Mouse (Mus musculus): ENCODE data around the gene Usp20. TPM values are rescaled to one million over a fixed set of nuclear protein-coding genes. Genes with fewer than 3 reads are reported as not detected.
"Not testable (repeated sequence)": the region's sequence is repeated elsewhere in the genome, so short reads cannot be mapped to it uniquely, and the experiment has no call there.

Gene Usp20
- polyA plus RNA-seq (2016; fragmentation: Nextera tagmentation; extraction: Ambion mirVana) = 42.3 and 43.0 TPM in 2 replicates

DNA sequence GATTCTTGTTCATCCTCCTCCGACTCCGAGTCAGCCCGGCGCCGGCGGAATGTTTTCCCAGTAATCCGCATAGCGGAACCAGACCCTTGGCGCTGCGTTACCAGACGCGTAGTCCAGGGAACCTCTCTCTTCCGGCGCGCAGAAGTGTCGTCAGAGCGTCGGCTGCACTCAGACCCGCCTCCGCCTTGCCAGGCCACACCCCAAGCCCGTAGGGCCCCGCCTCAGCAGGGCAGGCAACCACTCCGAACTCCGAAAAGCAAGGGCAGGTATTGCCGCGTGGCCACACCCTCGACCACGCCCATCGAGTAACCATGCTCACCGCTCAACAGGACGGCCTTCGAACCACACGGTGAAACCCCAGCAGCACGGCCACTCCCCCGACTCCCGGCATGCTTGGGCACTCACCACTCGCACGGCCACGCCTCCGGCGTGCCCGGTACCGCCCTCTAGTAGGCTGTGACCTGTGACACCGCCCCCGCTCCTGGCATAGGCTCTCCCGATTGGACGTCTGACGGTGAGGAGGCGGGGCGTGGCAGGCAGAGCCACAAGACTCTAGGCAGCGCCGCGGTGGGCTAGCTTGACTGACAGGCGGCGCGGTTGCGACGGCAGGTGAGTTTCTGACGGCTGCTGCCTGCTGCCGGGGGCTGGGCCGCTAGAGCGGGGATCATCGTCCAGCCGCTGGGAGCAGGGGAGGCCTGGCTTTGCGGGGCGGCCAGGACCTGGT lies at the start of gene Usp20, which contains the start of gene BC005624:
Usp20 (plus strand) TSS at position 490 of the 724 bp plus-strand sequence.
BC005624 (minus strand) TSS at position 412 of the 724 bp plus-strand sequence.
- Histone ChIP-seq H3K4me2 (replicated peaks) (peak within 1 kb of the TSS; percentile 82), H3K4me1 (peaks cover 18% of the 10 kb centered on the region), H3K27ac (no peak within 1 kb of the TSS), H3K9me3 (no peaks in the 10 kb centered on the region), H3K9ac (peak within 1 kb of the TSS; percentile 70), H3K27me3 (replicated peaks) (no peaks in the 10 kb centered on the region), H3K4me3 (peak within 1 kb of the TSS; percentile 71), H3K36me3 (peaks cover 31% of the 10 kb centered on the region)
- WGBS = under 1% methylated on average over 66 of the region's 66 CpGs
- peak; percentile 99 for ATAC-seq (ENCODE audit: low FRiP score, low read depth)

DNA sequence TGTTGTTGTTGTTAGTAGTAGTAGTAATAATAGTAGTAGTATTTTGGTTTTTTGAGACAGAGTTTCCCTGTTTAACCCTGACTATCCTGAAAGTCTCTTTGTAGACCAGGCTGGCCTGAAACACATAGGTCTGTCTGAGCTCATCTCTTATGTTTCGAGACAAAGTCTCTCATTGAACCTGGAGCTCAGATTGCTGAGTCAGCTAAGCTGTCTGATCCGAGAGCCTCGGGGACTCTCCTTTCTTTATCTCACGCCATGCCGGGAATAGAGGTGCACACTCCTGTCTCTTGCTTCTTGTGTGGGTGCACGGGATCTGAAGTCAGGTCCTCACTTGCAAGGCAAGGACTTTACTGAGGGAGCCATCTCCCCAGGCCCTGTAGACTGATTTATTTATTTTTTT lies 49.0 kb upstream of the Usp20 start:
- no peak overlapping the region for H3K9ac ChIP-seq
- H3K27me3 ChIP-seq (replicated peaks) = no peaks in the 10 kb centered on the region
- no peak overlapping the region for H3K4me2 ChIP-seq (replicated peaks)
- no peaks in the 10 kb centered on the region for H3K9me3 ChIP-seq
- WGBS = 75% methylated on average over 6 of the region's 6 CpGs
- no peaks in the 10 kb centered on the region for H3K36me3 ChIP-seq
- H3K27ac ChIP-seq = no peak overlapping the region
- peaks cover 9% of the 10 kb centered on the region for H3K4me1 ChIP-seq
- H3K4me3 ChIP-seq = no peak overlapping the region
- no peak for ATAC-seq (ENCODE audit: low FRiP score, low read depth)

DNA sequence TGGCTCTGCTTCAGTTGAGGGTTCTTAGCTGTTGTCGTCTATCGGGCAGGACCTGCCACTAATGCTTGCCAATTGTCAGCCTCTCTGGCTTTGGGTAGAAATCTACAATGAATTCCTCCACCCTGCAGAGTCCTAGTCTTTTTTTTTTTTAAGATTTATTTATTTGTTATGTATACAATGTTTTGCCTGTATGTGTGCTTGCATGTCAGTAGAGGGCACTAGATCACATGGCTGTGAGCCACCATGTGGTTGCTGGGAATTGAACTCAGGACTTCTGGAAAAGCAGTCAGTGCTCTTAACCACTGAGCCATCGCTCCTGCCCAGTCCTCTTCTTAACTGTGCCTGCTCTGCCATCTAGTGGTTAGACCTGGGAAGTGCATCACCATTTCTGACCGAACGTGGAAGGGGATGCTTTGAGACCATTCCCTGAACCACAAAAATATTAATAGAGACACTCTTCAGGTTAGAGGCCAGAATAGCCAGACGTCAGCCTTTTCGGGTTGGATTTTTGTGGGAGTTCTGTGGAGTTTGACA lies 48.1 kb upstream of the Usp20 start:
- Histone ChIP-seq H3K27ac (no peak overlapping the region), H3K36me3 (no peaks in the 10 kb centered on the region), H3K4me3 (no peak overlapping the region), H3K4me1 (peaks cover 9% of the 10 kb centered on the region), H3K4me2 (replicated peaks) (no peak overlapping the region), H3K9me3 (no peaks in the 10 kb centered on the region), H3K9ac (no peak overlapping the region), H3K27me3 (replicated peaks) (no peaks in the 10 kb centered on the region)
- WGBS = 24% methylated on average over 7 of the region's 7 CpGs
- no peak for ATAC-seq (ENCODE audit: low FRiP score, low read depth)

DNA sequence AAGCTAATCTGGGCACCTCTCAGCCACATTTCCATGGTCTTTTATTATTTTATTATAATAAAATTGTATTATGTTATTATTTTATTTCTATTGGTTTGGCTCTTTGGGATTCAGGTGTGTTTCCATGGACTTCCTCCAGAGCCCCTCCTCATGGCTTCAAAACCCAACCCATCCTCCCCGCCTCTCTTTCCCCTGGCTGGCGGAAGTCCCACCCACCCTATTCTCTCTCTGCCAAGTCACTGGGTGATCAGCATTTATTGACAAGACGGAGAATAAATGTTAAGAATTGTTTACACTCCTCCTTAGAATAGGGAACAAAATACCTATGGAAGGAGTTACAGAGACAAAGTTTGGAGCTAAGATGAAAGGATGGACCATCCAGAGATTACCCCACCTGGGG lies 45.3 kb upstream of the Usp20 start:
- Histone ChIP-seq H3K27ac (no peak overlapping the region), H3K4me3 (no peak overlapping the region), H3K9ac (no peak overlapping the region), H3K9me3 (no peaks in the 10 kb centered on the region), H3K4me1 (no peaks in the 10 kb centered on the region), H3K27me3 (replicated peaks) (no peaks in the 10 kb centered on the region), H3K36me3 (no peaks in the 10 kb centered on the region), H3K4me2 (replicated peaks) (no peak overlapping the region)
- ATAC-seq (ENCODE audit: low FRiP score, low read depth) = no peak
- 75% methylated on average over 3 of the region's 3 CpGs for WGBS

DNA sequence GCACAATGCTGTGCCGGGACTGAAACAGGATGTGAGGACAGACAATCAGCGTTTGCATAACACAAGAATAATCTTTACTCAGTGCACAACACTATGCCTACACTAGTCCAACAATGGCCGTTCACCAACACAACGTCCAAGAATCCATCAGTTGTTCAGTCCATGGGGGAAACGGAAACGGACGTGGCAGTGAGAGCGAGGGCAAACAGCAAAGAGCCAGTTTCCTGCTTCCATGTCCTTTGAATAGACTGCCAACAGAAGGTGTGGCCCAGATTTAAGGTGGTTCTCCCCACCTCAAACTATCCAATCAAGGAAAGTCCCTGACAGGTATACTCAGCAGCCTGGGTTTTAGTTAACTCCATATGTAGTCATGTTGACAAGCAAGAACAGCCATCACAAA lies 44.3 kb upstream of the Usp20 start:
- no peaks in the 10 kb centered on the region for H3K9me3 ChIP-seq
- no peaks in the 10 kb centered on the region for H3K4me1 ChIP-seq
- no peak overlapping the region for H3K9ac ChIP-seq
- H3K36me3 ChIP-seq = no peaks in the 10 kb centered on the region
- WGBS = 87% methylated on average over 8 of the region's 8 CpGs
- H3K27ac ChIP-seq = no peak overlapping the region
- no peak overlapping the region for H3K4me2 ChIP-seq (replicated peaks)
- H3K27me3 ChIP-seq (replicated peaks) = no peaks in the 10 kb centered on the region
- no peak overlapping the region for H3K4me3 ChIP-seq
- ATAC-seq (ENCODE audit: low FRiP score, low read depth) = no peak

DNA sequence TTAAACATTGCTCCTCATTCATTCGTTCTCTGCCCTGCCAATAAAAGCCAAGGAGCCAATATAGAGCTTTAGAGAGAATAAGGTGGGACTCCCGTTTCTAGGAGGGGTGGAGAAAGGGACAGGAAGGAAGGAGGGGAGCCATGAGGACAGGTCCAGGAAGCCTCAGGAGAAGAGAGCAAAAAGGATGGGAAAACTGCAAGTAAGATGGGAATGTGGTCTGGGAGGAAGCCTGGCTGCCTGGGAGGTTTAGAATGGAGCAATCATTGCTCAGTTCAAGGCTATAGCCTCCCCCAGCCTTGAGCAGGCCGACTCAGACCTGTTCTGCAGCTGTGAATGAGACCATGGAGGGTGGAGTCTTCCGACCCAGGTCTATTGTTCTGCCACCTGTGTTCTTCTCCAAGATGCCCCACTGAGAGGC lies 43.5 kb upstream of the Usp20 start:
- H3K4me3 ChIP-seq = no peak overlapping the region
- H3K9ac ChIP-seq = no peak overlapping the region
- H3K9me3 ChIP-seq = no peaks in the 10 kb centered on the region
- no peaks in the 10 kb centered on the region for H3K27me3 ChIP-seq (replicated peaks)
- no peak overlapping the region for H3K27ac ChIP-seq
- no peak for ATAC-seq (ENCODE audit: low FRiP score, low read depth)
- H3K4me2 ChIP-seq (replicated peaks) = no peak overlapping the region
- WGBS = 53% methylated on average over 4 of the region's 4 CpGs
- H3K36me3 ChIP-seq = no peaks in the 10 kb centered on the region
- no peaks in the 10 kb centered on the region for H3K4me1 ChIP-seq

DNA sequence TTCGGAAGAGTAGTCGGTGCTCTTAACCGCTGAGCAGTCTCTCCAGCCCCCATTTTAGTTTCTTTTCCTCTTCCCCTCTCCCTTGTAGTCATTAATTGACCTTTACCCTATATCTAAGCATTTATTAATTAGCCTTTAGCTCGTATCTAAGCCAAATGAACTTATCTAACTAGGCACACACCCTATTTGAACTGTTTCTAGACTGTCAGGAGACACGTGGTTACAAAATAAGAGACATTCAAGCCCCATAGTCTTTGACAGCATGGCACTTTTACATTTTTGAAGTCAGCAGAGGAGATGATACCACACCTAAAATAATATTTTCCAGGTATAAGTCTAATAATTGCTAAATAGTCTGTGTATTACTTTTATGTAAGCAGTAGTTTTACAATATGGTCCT lies 40.5 kb upstream of the Usp20 start:
- H3K4me1 ChIP-seq = no peaks in the 10 kb centered on the region
- no peak overlapping the region for H3K4me2 ChIP-seq (replicated peaks)
- H3K9ac ChIP-seq = no peak overlapping the region
- WGBS = 92% methylated on average over 5 of the region's 5 CpGs
- no peaks in the 10 kb centered on the region for H3K27me3 ChIP-seq (replicated peaks)
- no peak overlapping the region for H3K27ac ChIP-seq
- no peak for ATAC-seq (ENCODE audit: low FRiP score, low read depth)
- H3K4me3 ChIP-seq = no peak overlapping the region
- no peaks in the 10 kb centered on the region for H3K36me3 ChIP-seq
- no peaks in the 10 kb centered on the region for H3K9me3 ChIP-seq

DNA sequence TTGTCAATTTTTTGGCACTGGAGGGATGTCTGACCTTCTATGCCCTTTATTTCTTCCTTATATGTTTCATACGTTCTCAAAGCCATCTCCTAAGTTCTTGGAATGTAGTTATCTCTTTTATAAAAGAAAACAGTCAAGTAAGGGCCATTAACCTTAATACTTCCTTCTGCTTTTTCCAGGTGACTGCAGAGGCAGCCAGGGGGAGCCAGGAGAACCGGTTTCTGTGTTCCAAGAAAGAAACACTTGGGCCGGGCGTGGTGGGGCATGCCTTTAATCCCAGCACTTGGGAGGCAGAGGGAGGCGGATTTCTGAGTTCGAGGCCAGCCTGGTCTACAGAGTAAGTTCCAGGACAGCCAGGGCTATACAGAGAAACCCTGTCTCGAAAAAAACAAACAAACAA lies 40.0 kb upstream of the Usp20 start:
- peak overlapping the region; percentile 52; the same call in 1 of the 2 replicates for H3K4me2 ChIP-seq (replicated peaks)
- 61% methylated on average over 7 of the region's 7 CpGs for WGBS
- ATAC-seq (ENCODE audit: low FRiP score, low read depth); H3K4me1 ChIP-seq; H3K27me3 ChIP-seq (replicated peaks); H3K9me3 ChIP-seq; H3K36me3 ChIP-seq; H3K9ac ChIP-seq; H3K4me3 ChIP-seq; H3K27ac ChIP-seq: not testable (repeated sequence)

DNA sequence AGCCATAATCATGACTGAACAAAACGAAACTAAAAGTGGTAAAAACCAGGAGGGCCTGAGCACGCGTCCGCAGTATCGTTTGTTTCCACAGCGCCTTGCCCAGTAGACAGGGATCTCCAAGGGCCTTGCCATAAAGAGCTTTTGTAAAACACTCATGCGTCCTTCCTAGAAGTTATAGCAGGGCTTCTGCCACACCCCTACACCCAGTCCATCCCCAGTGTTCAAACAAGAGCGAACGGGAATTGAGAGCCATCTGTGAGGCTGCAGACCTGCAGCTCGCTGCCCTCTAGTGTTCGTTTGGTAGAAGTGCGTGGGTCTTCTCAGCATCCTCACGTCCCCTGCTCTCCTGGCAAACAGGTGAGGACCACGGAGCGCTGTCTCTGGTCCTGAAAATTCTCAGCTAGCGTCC lies 39.5 kb upstream of the Usp20 start:
- Histone ChIP-seq H3K4me1 (no peaks in the 10 kb centered on the region), H3K27me3 (replicated peaks) (no peaks in the 10 kb centered on the region), H3K36me3 (no peaks in the 10 kb centered on the region), H3K4me2 (replicated peaks) (peak overlapping the region; percentile 52), H3K27ac (no peak overlapping the region), H3K4me3 (0 out of 2 replicates have a peak overlapping the region, but pooled peaks have one; percentile 9), H3K9me3 (no peaks in the 10 kb centered on the region), H3K9ac (no peak overlapping the region)
- WGBS = 26% methylated on average over 16 of the region's 16 CpGs
- ATAC-seq (ENCODE audit: low FRiP score, low read depth) = 0 out of 2 replicates have a peak, but pooled peaks have one; percentile 25

DNA sequence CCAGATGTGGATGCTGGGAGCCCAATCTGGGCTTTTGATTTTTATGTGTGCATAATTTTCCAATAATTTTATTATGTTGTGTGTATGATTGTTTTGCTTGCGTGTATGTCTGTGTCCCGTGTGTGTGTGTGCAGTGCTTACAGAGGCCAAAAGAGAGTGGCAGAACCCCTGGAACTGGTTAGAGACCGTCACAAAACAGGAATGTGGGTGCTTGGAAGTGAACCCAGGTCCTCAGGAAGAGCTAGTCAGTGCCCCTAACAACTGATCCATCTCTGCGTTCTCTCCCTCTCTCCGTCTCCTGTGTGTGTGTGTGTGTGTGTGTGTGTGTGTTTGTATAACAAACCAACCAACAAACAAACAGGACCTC lies 29.6 kb upstream of the Usp20 start:
- H3K4me1 ChIP-seq = peaks cover 24% of the 10 kb centered on the region
- peaks cover 25% of the 10 kb centered on the region for H3K36me3 ChIP-seq
- peak overlapping the region; percentile 91 for H3K4me2 ChIP-seq (replicated peaks)
- peak overlapping the region; percentile 28; the same call in 1 of the 2 replicates for H3K27ac ChIP-seq
- WGBS = 31% methylated on average over 5 of the region's 5 CpGs
- peak; percentile 33 for ATAC-seq (ENCODE audit: low FRiP score, low read depth)
- H3K27me3 ChIP-seq (replicated peaks) = no peaks in the 10 kb centered on the region
- H3K9ac ChIP-seq = no peak overlapping the region
- H3K9me3 ChIP-seq = no peaks in the 10 kb centered on the region
- H3K4me3 ChIP-seq = peak overlapping the region; percentile 89

DNA sequence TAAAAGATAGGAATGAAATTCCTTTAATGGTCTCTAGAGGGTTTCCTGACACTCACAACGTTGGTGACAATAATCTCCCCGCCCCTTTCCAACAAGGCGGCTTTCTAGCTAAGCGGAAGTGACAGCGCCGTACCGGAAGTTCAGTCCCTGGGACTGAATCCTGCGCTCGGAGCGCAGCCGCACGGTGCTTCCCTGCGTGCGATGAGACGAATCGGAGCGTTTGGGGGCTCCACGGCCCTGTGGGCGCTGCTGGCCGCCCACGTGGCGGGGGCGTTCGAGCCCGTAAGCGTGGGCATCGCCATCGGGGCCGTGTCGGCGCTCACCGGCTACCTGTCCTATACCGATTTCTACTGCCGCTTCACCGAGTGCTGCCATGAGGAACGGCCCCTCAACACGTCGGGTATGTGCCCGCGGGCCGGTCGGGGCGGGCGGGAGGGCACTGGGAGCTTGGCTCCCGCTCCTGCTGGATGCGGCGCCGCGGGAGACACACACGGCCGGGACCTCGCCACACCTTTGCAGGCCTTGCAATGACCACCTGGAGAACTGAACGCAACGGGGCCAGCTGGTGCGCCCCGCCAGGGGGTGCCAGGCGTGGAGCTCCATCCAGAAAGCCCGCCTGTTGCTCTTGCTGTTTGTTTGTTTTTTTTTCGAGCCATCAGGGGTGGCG lies 29.1 kb upstream of the Usp20 start, which contains the start of gene Tor1b:
Tor1b (plus strand) TSS at position 136 of the 667 bp plus-strand sequence.
- ATAC-seq (ENCODE audit: low FRiP score, low read depth) = peak; percentile 84
- WGBS = under 1% methylated on average over 60 of the region's 60 CpGs
- H3K27ac ChIP-seq = peak within 1 kb of the TSS; percentile 28
- H3K36me3 ChIP-seq = peaks cover 31% of the 10 kb centered on the region
- H3K4me1 ChIP-seq = peaks cover 24% of the 10 kb centered on the region
- peak within 1 kb of the TSS; percentile 89 for H3K9ac ChIP-seq
- H3K4me3 ChIP-seq = peak within 1 kb of the TSS; percentile 89
- H3K4me2 ChIP-seq (replicated peaks) = peak within 1 kb of the TSS; percentile 91
- H3K27me3 ChIP-seq (replicated peaks) = no peaks in the 10 kb centered on the region
- no peaks in the 10 kb centered on the region for H3K9me3 ChIP-seq

DNA sequence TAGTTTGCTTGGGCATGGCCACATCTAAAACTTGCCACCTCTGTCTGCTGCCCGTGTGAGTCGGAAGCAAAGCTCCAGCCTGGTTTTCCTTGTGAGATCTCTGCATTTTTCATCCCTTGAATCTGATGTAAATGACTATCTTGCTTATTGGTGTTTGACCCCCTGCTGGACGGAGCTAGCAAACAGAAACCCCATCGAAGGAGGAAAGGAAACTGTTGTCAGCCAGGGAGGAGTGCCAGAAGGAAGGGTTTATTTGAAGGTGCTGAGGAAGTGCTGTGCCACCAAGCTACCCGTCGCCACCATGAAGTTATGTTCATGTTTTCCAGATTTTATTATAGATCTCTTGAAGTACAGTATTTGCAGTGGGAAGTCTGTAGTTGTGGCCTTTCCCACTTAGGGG lies 27.3 kb upstream of the Usp20 start:
- no peak overlapping the region for H3K4me3 ChIP-seq

More for the DNA sequence above, 27.3 kb upstream of the Usp20 start:
- WGBS = 76% methylated on average over 6 of the region's 6 CpGs
- no peak overlapping the region for H3K9ac ChIP-seq
- no peak overlapping the region for H3K27ac ChIP-seq
- peak overlapping the region; percentile 91 for H3K4me2 ChIP-seq (replicated peaks)
- no peaks in the 10 kb centered on the region for H3K9me3 ChIP-seq
- ATAC-seq (ENCODE audit: low FRiP score, low read depth) = no peak
- H3K27me3 ChIP-seq (replicated peaks) = no peaks in the 10 kb centered on the region
- peaks cover 49% of the 10 kb centered on the region for H3K36me3 ChIP-seq
- H3K4me1 ChIP-seq = peaks cover 24% of the 10 kb centered on the region

Measured in neural tube, embryonic 12.5 days (tissue).